Mouse (Mus musculus): Measurements from ENCODE around the gene Rilpl1. TPM values are rescaled to one million over a fixed set of nuclear protein-coding genes. Genes with fewer than 3 reads are reported as not detected.
"Not testable (repeated sequence)": the region's sequence is repeated elsewhere in the genome, so short reads cannot be mapped to it uniquely, and the experiment has no call there.

The Rilpl1 gene
- total RNA-seq, 1 experiment = 10.1 TPM

DNA sequence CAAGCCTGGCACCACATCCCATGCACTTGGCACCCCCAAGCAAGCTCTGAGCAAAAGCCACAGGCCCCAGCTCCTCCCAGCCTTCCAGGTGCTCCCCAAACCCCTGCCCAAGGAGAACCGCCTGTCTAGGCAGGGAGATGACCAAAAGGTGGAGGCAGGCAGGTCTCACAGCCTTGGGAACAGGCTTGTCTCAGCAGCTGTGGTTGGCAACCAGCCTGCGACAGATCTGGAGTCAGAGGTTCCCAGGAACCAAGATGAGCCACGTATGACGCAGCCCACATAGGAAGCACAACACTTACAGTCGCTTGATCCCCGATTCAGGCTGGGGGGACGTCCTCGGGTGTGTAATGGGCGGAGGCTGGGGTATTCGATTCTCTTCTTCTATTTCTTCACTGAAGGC, 29.6 kb downstream of the Rilpl1 start:
- H3K36me3 ChIP-seq (ENCODE audit: control insufficient read depth, insufficient read depth, low read length, poor library complexity, severe bottlenecking) = peaks cover 2% of the 10 kb centered on the region; the same call in 1 of the 2 replicates
- H3K9ac ChIP-seq (ENCODE audit: insufficient read depth, low read depth, low read length, poor library complexity, severe bottlenecking) = no peak overlapping the region
- no peaks in the 10 kb centered on the region for H3K9me3 ChIP-seq (ENCODE audit: control insufficient read depth, insufficient read depth, low read depth, low read length)
- no peak overlapping the region for H3K27ac ChIP-seq (ENCODE audit: insufficient read depth, low read depth, low read length, poor library complexity, severe bottlenecking)
- no peak for DNase-seq (ENCODE audit: low read depth, low spot score)
- H3K4me1 ChIP-seq (ENCODE audit: control insufficient read depth in 2 of 2, insufficient read depth in 2 of 2, low read length in 2 of 2, poor library complexity in 1 of 2) = peaks cover 0 to 6% of the 10 kb centered on the region in 2 experiments; a peak in 1 of 4 replicates
- no peak overlapping the region for H3K4me3 ChIP-seq (ENCODE audit: insufficient read depth in 1 of 2, low read depth in 1 of 2, low read length in 2 of 2, poor library complexity in 1 of 2, severe bottlenecking in 1 of 2)
- TF ChIP-seq CHD2 (IDR thresholded peaks at IDR 0.05; ENCODE audit: low read depth, low read length) (no peak), ZNF384 (IDR thresholded peaks at IDR 0.05; ENCODE audit: low read depth, low read length) (no peak), HCFC1 (IDR thresholded peaks at IDR 0.05; ENCODE audit: borderline replicate concordance, insufficient read depth, low read length) (no peak), MAFK (IDR thresholded peaks at IDR 0.05; ENCODE audit: insufficient read depth, low read depth, low read length) (no peak), ZC3H11A (IDR thresholded peaks at IDR 0.05; ENCODE audit: borderline replicate concordance, low read depth, low read length) (no peak)
- in situ Hi-C loops (cut with MboI; ENCODE audit: low sequenced_read_pairs in 2 of 2, unreplicated experiment in 2 of 2) = no loop called here

DNA sequence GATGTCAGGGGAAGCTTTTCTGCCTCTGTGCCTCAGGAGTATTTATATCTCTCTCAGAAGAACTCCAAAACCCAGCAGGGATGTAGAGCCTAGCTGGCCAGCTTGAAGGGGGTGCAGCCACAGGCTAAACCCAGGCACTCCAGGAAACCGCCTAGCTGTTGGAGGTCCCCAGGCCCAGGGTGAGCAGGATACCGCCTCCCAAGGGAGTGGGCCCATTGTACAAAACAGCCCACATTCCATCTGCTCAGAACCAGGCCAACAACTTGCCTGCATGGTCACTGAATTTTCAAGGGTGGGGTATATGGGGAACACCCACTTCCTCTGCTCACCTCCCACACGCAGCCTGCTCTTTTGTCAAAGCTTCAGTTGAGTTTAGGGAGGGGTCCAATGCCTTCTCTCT, 30.6 kb downstream of the Rilpl1 start:
- Histone ChIP-seq H3K9me3 (ENCODE audit: control insufficient read depth, insufficient read depth, low read depth, low read length) (no peaks in the 10 kb centered on the region), H3K27ac (ENCODE audit: insufficient read depth, low read depth, low read length, poor library complexity, severe bottlenecking) (no peak overlapping the region), H3K9ac (ENCODE audit: insufficient read depth, low read depth, low read length, poor library complexity, severe bottlenecking) (no peak overlapping the region), H3K4me1 (ENCODE audit: control insufficient read depth in 2 of 2, insufficient read depth in 2 of 2, low read length in 2 of 2, poor library complexity in 1 of 2) (peaks cover 0 to 6% of the 10 kb centered on the region in 2 experiments; a peak in 1 of 4 replicates), H3K36me3 (ENCODE audit: control insufficient read depth, insufficient read depth, low read length, poor library complexity, severe bottlenecking) (peaks cover 2% of the 10 kb centered on the region; the same call in 1 of the 2 replicates), H3K4me3 (ENCODE audit: insufficient read depth in 1 of 2, low read depth in 1 of 2, low read length in 2 of 2, poor library complexity in 1 of 2, severe bottlenecking in 1 of 2) (no peak overlapping the region)
- in situ Hi-C loops (cut with MboI; ENCODE audit: low sequenced_read_pairs in 2 of 2, unreplicated experiment in 2 of 2) = no loop called here
- no peak for DNase-seq (ENCODE audit: low read depth, low spot score)
- TF ChIP-seq ZNF384 (IDR thresholded peaks at IDR 0.05; ENCODE audit: low read depth, low read length) (no peak), MAFK (IDR thresholded peaks at IDR 0.05; ENCODE audit: insufficient read depth, low read depth, low read length) (no peak), ZC3H11A (IDR thresholded peaks at IDR 0.05; ENCODE audit: borderline replicate concordance, low read depth, low read length) (no peak), CHD2 (IDR thresholded peaks at IDR 0.05; ENCODE audit: low read depth, low read length) (no peak), HCFC1 (IDR thresholded peaks at IDR 0.05; ENCODE audit: borderline replicate concordance, insufficient read depth, low read length) (no peak)

DNA sequence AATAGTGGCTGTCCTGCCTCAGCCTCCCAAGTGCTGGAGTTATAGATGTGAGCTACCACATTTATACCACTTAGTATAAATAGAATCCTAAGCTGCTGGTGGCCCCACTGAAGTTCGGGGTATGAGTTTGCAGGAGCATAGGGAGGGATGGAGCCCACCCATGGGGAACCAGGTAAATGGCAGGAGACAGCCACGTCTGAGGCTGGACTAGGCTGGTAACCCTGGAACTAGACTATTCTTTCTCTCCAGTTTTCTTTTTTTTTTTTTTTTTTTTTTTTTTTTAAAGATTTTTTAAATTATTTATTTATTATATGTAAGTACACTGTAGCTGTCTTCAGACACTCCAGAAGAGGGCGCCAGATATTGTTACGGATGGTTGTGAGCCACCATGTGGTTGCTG, 31.2 kb downstream of the Rilpl1 start:
- H3K36me3 ChIP-seq (ENCODE audit: control insufficient read depth, insufficient read depth, low read length, poor library complexity, severe bottlenecking); in situ Hi-C loops (cut with MboI; ENCODE audit: low sequenced_read_pairs in 2 of 2, unreplicated experiment in 2 of 2); H3K4me1 ChIP-seq (ENCODE audit: control insufficient read depth in 2 of 2, insufficient read depth in 2 of 2, low read length in 2 of 2, poor library complexity in 1 of 2); H3K27ac ChIP-seq (ENCODE audit: insufficient read depth, low read depth, low read length, poor library complexity, severe bottlenecking); H3K9me3 ChIP-seq (ENCODE audit: control insufficient read depth, insufficient read depth, low read depth, low read length); DNase-seq (ENCODE audit: low read depth, low spot score); H3K4me3 ChIP-seq (ENCODE audit: insufficient read depth in 1 of 2, low read depth in 1 of 2, low read length in 2 of 2, poor library complexity in 1 of 2, severe bottlenecking in 1 of 2); H3K9ac ChIP-seq (ENCODE audit: insufficient read depth, low read depth, low read length, poor library complexity, severe bottlenecking): not testable (repeated sequence)
- peak; percentile 80 for TF ChIP-seq ZNF384 (IDR thresholded peaks at IDR 0.05; ENCODE audit: low read depth, low read length)

DNA sequence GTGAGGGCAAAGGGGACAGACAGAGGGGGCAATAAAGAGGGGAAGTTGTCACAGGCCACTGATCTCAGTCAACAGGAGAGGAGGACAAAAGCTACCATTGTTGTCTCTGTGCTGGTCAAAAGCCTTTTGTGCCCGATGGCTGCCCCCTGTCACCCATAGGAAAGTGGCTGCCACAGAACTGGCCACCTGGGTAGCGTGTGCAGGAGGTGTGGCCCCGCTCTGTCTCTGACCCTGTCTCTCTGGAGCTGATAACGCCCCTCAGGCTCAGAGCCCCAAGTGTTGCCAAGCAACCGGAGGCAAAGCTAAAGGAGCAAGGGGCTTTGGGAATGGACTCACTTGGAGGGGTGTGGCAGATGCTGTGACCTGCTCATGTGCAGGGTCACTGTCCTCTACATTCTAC, 32.2 kb downstream of the Rilpl1 start:
- Histone ChIP-seq H3K9me3 (ENCODE audit: control insufficient read depth, insufficient read depth, low read depth, low read length) (no peaks in the 10 kb centered on the region), H3K4me3 (ENCODE audit: insufficient read depth in 1 of 2, low read depth in 1 of 2, low read length in 2 of 2, poor library complexity in 1 of 2, severe bottlenecking in 1 of 2) (no peak overlapping the region), H3K4me1 (ENCODE audit: control insufficient read depth in 2 of 2, insufficient read depth in 2 of 2, low read length in 2 of 2, poor library complexity in 1 of 2) (peaks cover 0 to 6% of the 10 kb centered on the region in 2 experiments; a peak in 1 of 4 replicates), H3K36me3 (ENCODE audit: control insufficient read depth, insufficient read depth, low read length, poor library complexity, severe bottlenecking) (peaks cover 4% of the 10 kb centered on the region; the same call in 1 of the 2 replicates), H3K9ac (ENCODE audit: insufficient read depth, low read depth, low read length, poor library complexity, severe bottlenecking) (no peak overlapping the region), H3K27ac (ENCODE audit: insufficient read depth, low read depth, low read length, poor library complexity, severe bottlenecking) (no peak overlapping the region)
- no peak for DNase-seq (ENCODE audit: low read depth, low spot score)
- in situ Hi-C loops (cut with MboI; ENCODE audit: low sequenced_read_pairs in 2 of 2, unreplicated experiment in 2 of 2) = no loop called here
- TF ChIP-seq ZC3H11A (IDR thresholded peaks at IDR 0.05; ENCODE audit: borderline replicate concordance, low read depth, low read length) = no peak
- TF ChIP-seq HCFC1 (IDR thresholded peaks at IDR 0.05; ENCODE audit: borderline replicate concordance, insufficient read depth, low read length) = no peak
- no peak for TF ChIP-seq CHD2 (IDR thresholded peaks at IDR 0.05; ENCODE audit: low read depth, low read length)
- no peak for TF ChIP-seq MAFK (IDR thresholded peaks at IDR 0.05; ENCODE audit: insufficient read depth, low read depth, low read length)
- TF ChIP-seq ZNF384 (IDR thresholded peaks at IDR 0.05; ENCODE audit: low read depth, low read length) = no peak

DNA sequence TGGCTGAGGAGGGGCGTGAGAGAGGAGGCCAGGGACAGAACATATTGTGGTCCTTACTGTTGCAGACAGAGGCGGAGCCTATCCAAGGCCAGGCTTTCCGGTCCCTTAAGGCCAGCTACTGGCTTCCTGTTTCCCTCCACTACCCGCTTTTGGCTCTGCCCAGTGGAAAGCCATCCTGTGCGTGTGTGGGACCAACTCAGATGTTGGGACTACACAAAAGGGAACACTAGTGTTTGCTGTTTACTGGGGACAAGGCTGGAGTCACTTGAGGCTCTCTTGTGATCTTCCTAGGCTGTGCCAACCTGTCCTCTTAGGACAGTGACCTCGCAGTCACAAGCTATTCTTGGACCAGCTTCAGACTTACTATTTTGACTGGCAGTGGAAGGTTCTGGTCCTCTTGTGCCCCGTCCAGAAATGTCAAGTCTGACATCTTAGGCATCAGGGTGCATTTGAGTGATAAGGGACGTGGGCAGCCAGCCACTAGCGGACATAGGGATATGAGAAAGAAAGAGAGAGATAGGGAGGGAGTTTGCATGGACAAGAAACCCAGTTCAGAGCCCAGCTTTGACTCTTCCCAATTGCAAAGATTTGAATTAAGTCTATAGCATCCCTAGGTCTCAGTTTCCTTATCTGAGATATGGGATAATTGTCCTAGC, 32.8 kb downstream of the Rilpl1 start:
- in situ Hi-C loops (cut with MboI; ENCODE audit: low sequenced_read_pairs in 2 of 2, unreplicated experiment in 2 of 2) = no loop called here
- TF ChIP-seq CHD2 (IDR thresholded peaks at IDR 0.05; ENCODE audit: low read depth, low read length) = no peak
- TF ChIP-seq MAFK (IDR thresholded peaks at IDR 0.05; ENCODE audit: insufficient read depth, low read depth, low read length) = no peak
- no peak for TF ChIP-seq ZC3H11A (IDR thresholded peaks at IDR 0.05; ENCODE audit: borderline replicate concordance, low read depth, low read length)
- no peak for TF ChIP-seq ZNF384 (IDR thresholded peaks at IDR 0.05; ENCODE audit: low read depth, low read length)
- no peak for TF ChIP-seq HCFC1 (IDR thresholded peaks at IDR 0.05; ENCODE audit: borderline replicate concordance, insufficient read depth, low read length)
- no peak overlapping the region for H3K4me3 ChIP-seq (ENCODE audit: insufficient read depth in 1 of 2, low read depth in 1 of 2, low read length in 2 of 2, poor library complexity in 1 of 2, severe bottlenecking in 1 of 2)
- no peak overlapping the region for H3K27ac ChIP-seq (ENCODE audit: insufficient read depth, low read depth, low read length, poor library complexity, severe bottlenecking)
- DNase-seq (ENCODE audit: low read depth, low spot score) = no peak
- H3K36me3 ChIP-seq (ENCODE audit: control insufficient read depth, insufficient read depth, low read length, poor library complexity, severe bottlenecking) = peaks cover 8% of the 10 kb centered on the region
- H3K9ac ChIP-seq (ENCODE audit: insufficient read depth, low read depth, low read length, poor library complexity, severe bottlenecking) = no peak overlapping the region
- H3K9me3 ChIP-seq (ENCODE audit: control insufficient read depth, insufficient read depth, low read depth, low read length) = no peaks in the 10 kb centered on the region
- 0 out of 4 replicates have a peak, but pooled peaks cover 0 to 3% of the 10 kb centered on the region in 2 experiments for H3K4me1 ChIP-seq (ENCODE audit: control insufficient read depth in 2 of 2, insufficient read depth in 2 of 2, low read length in 2 of 2, poor library complexity in 1 of 2)
